Mouse (Mus musculus): ENCODE data around the gene Gas8. TPM values are rescaled to one million over a fixed set of nuclear protein-coding genes. Genes with fewer than 3 reads are reported as not detected.

The Gas8 gene
- 2.8 to 5.4 TPM (median 4.1 TPM) in 4 replicates for total RNA-seq (2023; ENCODE audit: inconsistent age)

DNA sequence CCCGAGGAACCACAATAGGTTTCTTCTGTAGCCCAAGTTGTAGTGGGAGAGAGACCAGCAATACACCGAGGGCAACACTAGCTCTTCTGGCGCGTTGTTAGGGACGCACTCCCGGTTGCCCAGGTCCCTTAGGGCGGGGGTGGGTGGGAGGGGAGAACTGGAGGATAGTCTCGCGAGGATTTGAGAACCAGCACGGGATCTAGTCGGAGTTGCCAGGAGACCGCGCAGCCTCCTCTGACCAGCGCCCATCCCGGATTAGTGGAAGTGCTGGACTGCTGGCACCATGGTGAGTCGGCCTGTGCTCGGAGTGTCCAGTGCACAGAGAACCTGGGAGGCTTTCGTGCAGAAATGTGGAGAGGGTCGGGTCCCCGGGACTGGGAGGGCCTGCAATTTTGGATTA, at the start of gene Gas8:
Gene Gas8, plus strand, starts transcription at position 168 of the 400 bp plus-strand sequence.

DNA sequence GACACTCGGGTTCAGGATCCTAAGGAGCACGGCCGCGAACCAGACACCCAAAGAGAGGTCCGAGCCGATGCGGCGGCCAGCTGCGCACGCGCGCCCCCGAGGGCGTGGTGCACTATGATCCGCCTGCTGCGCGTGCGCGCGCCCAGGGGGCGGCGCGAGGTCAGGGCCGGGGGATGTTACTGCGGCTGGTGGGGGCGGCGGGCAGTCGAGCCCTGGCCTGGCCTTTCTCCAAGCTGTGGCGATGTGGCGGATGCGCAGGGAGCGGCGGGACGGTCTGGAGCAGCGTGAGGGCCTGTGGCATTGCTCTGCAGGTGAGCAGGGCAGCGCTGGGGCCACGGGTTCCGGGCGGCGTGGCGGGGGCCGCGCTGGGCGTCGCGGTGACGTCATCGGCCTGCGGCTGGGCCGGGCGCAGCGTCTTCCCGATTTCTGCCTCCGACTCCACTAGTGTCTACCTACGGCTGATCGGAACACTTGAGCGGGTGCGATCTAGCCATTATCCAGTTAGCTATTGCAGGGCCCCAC, 40.8 kb upstream of the Gas8 start, which contains the start of gene Afg3l1:
Gene Afg3l1, plus strand, starts transcription at position 167 of the 522 bp plus-strand sequence.

DNA sequence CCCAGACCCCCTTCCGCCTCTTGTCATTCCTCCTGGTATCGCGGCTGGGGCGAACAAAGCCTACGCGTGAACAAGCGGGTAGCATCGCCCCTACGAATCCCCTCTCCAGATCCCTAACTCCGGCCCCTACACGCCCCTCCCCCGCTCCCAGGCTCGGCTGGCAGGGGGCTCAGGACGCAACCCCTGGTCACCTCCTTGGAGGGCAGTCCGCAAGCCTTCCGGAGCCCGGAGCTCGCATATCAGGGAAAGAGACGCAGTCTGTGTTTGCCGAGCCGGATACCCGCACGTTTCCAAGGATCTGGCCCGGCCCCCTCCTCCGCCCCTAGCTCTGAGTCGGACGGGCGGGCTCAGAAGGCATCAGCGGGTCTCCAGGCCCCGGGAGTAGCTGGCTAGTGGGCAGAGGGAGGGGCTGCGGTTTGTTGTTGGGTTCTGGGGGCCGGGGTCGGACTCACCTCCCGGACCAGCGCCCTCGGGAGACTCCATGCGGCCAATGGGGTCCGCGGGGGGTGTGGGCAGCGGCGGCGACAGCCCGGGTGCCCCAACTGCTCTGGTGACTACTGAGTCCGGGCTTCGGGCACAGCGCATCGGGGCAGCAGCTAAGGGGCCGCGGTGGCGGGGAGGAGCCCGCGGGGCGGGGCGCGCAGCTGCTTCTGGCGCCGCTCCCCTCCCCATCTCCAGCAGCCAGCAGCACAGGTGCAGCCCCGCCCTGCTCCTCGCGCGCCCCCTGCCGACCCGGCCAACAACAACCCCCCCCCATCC, 3.7 kb upstream of the Gas8 start, which contains the start of gene Dbndd1:
Gene Dbndd1, minus strand, starts transcription at position 683 of the 759 bp plus-strand sequence.

Other genes with a start within 250 kb of the Gas8 start
- 70.1 to 105 TPM (median 89.3 TPM) in 4 replicates for gene Fanca, start 200.3 kb upstream of the Gas8 start, total RNA-seq (2023; ENCODE audit: inconsistent age)
- not detected in 4 replicates for gene Spire2, start 186.1 kb upstream of the Gas8 start, total RNA-seq (2023; ENCODE audit: inconsistent age)
- gene Tcf25, start 145.1 kb upstream of the Gas8 start, total RNA-seq (2023; ENCODE audit: inconsistent age) = 231 to 266 TPM (median 241 TPM) in 4 replicates
- gene Mc1r, start 111.7 kb upstream of the Gas8 start, total RNA-seq (2023; ENCODE audit: inconsistent age) = not detected in 4 replicates
- 0.26 to 0.58 TPM (median 0.45 TPM) in 3 of 4 replicates, not detected in the other for gene Tubb3, start 107.4 kb upstream of the Gas8 start, total RNA-seq (2023; ENCODE audit: inconsistent age)
- 9.6 to 14.3 TPM (median 11.6 TPM) in 4 replicates for gene Def8, start 95.3 kb upstream of the Gas8 start, total RNA-seq (2023; ENCODE audit: inconsistent age)
- gene Afg3l1, start 40.9 kb upstream of the Gas8 start, total RNA-seq (2023; ENCODE audit: inconsistent age) = 42.4 to 55.1 TPM (median 49.9 TPM) in 4 replicates
- not detected in 4 replicates for gene Dbndd1, start 3.4 kb upstream of the Gas8 start, total RNA-seq (2023; ENCODE audit: inconsistent age)
- not detected in 4 replicates for gene Rhou, start 135.1 kb downstream of the Gas8 start, total RNA-seq (2023; ENCODE audit: inconsistent age)

Measured in B cell, adult (primary cell).